Mouse (Mus musculus) T-helper 17 cell (primary cell): ENCODE data around the gene Carmil2.

Experiments used
- in situ Hi-C, 2 experiments: fragments of 300-600 bp; cut with MboI, MseI; formaldehyde crosslinking; loops; 1 replicate in 1 of 2; 2 replicates in 1 of 2; pipeline ENCODE4 v1.15.1; 2025; ENCODE audit warnings: high pct_unique_total_duplicates in 2 of 2

Carmil2 gene

DNA sequence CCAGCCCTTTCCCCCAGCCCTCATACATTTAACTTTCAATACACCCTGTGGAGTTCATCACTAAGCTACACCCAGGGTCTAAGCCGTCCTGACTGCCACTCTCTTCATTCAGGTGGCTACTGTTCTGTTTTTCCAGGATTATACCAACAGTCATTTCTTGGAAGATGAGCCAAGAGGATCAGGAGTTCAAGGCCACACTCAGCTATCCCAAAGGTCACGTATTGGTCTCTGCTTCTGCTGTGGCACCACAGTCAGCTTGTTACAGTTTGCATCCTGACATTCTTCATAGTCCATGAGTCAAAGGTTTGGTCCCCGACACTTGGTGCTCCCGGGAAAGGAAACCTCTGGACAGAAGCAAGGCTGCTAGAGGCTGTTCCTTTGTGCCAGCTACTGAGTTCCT, 33.6 kb downstream of the Carmil2 start:
- in situ Hi-C loops = no loop called here

DNA sequence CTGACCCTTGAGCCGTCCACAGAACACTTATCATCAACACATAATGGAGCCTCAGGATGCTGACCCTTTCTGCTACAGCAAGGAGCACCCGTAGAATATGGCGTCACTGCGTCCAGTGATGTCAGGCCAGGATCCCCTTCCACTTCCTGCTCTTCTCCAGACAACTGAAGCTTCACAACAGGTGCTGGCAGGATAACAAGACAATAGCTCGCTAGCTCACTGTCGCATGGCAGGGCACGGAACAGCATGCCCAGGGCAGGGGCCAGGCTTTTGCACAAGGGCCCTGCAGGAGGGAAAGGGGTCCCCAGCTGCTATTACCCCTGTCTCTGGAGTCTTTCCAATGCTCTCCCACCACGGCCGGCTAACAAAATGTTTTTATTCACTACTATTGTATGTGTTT, 36.8 kb downstream of the Carmil2 start:
- in situ Hi-C loops = no loop called here

DNA sequence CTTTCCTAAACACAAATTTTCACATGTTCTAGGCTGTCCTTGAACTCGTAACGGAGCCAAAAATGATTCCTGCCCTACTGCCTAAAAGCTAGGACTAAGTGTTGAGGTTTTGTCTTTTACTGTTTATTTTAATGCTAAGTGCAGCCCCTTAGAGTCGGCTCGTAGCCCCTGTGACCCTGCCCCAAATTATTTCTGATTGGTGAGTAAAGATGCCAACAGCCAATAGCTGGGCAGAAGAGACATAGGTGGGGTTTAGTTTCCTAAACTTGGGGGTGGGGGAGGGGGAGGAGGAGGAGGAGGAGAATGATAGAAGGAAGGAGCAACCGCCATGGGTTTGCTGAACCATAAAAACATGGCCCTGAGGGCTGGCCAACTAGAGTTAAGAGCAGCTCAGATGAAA, 39.7 kb downstream of the Carmil2 start:
- in situ Hi-C loops = no loop called here

DNA sequence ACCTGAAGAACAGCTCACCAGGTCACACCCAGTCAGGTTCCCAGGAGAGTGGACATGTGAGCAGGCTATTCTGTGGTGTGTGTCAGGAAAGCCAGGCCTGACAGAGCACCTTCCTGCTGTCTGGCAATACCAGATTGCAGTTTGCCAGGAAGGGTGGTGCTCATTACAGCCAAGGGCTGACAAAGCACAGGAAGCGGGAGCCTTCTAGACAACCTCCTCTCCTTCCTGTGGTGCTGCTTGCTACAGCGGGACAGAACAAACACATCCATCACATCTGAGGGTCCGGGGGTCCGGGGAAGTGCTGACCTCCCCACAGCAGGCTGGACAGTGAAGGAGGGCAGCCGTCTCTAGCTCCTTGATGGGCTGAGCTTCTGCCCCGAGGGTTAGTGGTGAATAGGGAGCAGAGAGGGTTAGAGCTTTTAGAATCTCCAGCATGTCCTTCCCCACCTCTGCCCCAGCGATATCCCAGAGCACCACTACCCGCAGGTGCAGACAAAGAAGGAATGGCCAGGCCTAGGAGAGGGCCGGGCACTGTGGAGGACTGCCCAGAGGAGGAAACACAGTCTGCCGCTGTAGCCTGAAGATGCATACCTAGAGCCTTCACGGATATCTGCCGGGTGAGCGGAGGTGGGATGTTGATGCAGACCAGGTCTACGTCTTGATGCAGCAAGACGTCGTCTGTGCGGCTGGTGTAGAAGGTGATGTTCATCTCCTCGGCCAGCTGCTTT, 41.5 kb downstream of the Carmil2 start:
- in situ Hi-C loops = no loop called here

DNA sequence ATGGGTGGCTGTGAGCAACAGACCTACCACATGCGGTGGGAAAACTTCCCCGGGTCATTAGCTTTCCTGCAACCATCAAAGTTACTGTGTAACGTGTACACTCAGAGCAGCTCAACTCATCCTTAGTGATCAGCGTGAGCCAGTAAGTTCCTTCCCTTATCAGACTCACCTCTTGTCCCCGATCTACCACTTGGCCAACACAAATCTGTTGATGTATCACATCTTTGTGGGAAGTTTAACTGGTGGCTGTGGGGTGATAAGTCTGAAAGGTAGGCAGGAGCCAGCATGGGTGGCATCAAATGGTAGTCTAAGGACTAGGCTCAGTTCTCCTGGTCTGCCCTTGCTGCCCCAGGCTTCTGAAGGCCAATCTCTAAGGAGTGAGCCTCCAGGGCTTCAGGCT, 46.1 kb downstream of the Carmil2 start:
- in situ Hi-C loops = no loop called here

DNA sequence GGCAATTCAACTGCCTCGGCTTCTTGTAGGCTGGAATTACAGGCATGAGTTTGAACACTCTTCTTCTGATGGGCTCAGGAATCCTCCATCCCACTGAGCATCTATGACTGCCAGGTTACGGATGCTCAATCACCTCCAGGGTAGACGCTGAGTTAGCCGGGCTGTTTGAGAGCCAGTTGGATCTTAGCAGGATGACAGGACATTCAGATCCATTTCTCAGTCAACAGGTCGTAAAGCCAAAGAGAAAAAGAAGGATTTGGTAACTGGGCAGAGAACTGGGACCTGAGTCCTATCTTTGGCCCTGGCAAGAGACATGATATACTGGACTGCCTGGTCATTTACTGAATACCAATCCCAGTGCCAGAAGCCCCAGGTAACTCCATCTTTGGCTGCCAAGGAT, 53.1 kb downstream of the Carmil2 start:
- in situ Hi-C loops = no loop called here

DNA sequence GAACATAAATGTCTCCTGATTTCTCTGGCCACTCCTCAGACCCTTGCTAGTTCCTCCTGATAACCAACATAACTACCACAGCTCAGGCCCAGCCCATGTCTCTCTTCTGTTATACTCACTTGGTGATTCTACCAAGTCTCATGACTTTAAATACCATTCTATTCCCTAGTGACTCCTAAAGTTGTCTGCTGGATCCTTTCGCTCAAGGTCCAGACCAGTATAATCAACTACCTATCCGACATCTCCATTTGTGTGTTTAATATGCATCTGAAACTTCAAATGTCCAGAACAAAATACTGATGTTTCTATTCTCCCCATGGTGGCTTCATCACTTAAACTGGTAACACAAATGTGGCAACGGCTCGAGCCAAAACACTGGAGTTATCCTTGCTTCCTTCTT, 57.2 kb downstream of the Carmil2 start:
- in situ Hi-C loops = no loop called here
